Mouse (Mus musculus): ENCODE data around the gene Mep1a. TPM values are rescaled to one million over a fixed set of nuclear protein-coding genes. Genes with fewer than 3 reads are reported as not detected.

Gene Mep1a
- polyA plus RNA-seq, 1 experiment from 2014 or later, result 126 TPM

DNA sequence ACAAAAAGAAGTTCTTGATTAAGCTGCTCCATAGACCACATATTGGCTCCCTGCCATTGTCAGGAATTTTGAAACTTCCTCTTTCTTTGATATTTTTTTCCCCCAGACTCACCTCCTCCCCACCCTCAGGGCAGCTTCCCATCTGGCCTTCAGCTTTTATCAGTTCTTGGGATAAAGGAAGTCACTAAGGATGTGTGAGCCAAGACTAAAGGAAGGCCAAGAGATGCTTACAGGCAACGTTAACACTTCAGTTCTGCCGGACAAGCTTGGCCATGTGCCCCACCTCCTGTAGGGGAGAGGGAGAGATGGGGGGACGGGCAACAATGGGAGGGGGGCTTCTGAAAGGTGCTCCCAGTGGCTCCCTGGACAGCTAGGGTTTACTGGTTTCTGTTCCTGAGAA lies 32.6 kb downstream of the Mep1a start:
- Histone ChIP-seq H3K27ac (no peak overlapping the region), H3K9me3 (replicated peaks; ENCODE audit: low read length) (no peaks in the 10 kb centered on the region), H3K4me1 (replicated peaks; ENCODE audit: insufficient read depth, low read length) (no peaks in the 10 kb centered on the region), H3K9ac (ENCODE audit: low read depth, low read length) (no peak overlapping the region), H3K36me3 (ENCODE audit: insufficient read depth, low read length) (no peaks in the 10 kb centered on the region), H3K4me3 (replicated peaks; ENCODE audit: low read depth, low read length) (no peak overlapping the region), H3K4me2 (ENCODE audit: low read length) (no peak overlapping the region), H3K27me3 (ENCODE audit: insufficient read depth, low read length) (no peaks in the 10 kb centered on the region)
- ATAC-seq (replicated peaks; ENCODE audit: low FRiP score, low read depth) (no peak), DNase-seq (ENCODE audit: low spot score) (peak; percentile 11)
- 51% methylated on average over 3 of the region's 3 CpGs for WGBS
- no peak for TF ChIP-seq CTCF (IDR thresholded peaks at IDR 0.05; ENCODE audit: low read depth)

DNA sequence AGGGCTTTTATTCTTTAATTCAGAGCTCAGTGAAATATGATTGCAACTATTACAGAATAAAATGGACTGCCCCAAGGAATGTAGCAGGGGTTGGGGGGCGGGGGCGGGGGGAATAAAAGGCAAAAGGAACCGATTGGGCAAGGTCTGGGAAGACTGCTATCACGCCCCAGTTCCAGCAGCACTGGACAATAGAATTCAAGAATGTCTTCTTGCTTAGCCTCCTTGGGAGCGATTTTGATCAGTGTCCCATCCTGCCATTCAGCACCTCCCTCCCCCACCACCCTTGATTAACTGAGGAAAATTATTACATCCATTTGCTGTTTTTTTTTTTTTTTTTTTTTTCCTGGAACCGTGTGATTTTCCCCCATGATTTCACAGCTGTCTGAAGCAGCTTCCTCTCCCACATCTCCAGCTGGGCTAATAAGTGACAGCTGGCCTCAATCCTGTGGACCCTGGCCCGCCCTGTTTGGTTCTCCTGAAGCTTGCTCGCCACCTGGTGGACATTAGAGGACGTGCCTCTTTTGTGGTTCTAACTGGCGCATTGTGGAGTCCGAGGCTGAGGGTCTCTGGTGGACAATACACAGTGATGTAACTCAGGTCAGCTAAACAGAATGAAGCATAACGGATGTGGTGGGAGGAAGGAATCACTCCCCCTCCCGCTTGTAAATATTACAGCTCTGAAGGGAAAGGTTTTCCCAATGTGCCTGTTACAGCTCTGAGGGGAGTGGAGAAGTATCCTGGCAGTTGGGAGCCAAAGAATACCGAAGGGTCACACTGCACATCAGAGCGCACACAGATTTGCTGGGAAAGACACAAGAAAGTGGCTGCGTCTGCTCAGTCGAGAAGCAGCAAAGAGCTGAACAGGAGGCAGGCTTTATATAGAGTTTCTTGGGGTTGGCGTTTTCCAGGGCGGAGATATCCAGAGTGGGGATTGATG lies 42.1 kb downstream of the Mep1a start:
- WGBS, result 24% methylated on average over 19 of the region's 19 CpGs
- H3K9me3 ChIP-seq (replicated peaks; ENCODE audit: low read length), result no peaks in the 10 kb centered on the region
- DNase-seq (ENCODE audit: low spot score) (peak; percentile 98), ATAC-seq (replicated peaks; ENCODE audit: low FRiP score, low read depth) (peak; percentile 91)
- no peak overlapping the region for H3K27ac ChIP-seq
- no peaks in the 10 kb centered on the region for H3K4me1 ChIP-seq (replicated peaks; ENCODE audit: insufficient read depth, low read length)
- no peak overlapping the region for H3K9ac ChIP-seq (ENCODE audit: low read depth, low read length)
- H3K27me3 ChIP-seq (ENCODE audit: insufficient read depth, low read length), result no peaks in the 10 kb centered on the region
- H3K4me3 ChIP-seq (replicated peaks; ENCODE audit: low read depth, low read length), result no peak overlapping the region
- no peaks in the 10 kb centered on the region for H3K36me3 ChIP-seq (ENCODE audit: insufficient read depth, low read length)
- TF ChIP-seq CTCF (IDR thresholded peaks at IDR 0.05; ENCODE audit: low read depth), result peak; percentile 99
- peak overlapping the region; percentile 23 for H3K4me2 ChIP-seq (ENCODE audit: low read length)

DNA sequence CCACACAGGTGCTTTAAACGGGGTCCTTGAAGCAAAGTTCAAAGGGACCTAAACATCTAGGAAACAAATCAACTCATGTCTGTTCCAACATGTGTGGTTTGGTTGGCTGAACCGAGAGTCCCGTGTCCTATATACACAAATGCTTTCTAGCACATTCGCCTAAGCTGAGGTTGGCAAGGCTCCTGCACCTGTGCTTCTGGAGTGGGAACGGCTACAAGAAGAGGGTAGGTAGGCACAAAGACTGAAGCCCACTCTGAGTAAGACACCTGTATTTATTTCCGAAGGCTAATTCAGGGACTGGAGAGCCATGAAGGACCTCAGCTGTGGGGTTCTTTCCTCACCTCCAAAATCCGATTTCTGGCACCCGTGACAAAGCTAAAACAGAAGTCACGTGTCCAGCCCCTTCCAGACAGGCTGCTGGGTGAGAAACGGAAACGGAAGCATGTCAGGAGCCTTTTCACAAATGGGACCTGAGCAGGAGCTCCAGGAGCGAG lies 42.8 kb downstream of the Mep1a start:
- no peaks in the 10 kb centered on the region; the same call in 1 of the 2 replicates for H3K4me1 ChIP-seq (replicated peaks; ENCODE audit: insufficient read depth, low read length)
- no peak overlapping the region for H3K9ac ChIP-seq (ENCODE audit: low read depth, low read length)
- H3K9me3 ChIP-seq (replicated peaks; ENCODE audit: low read length), result no peaks in the 10 kb centered on the region
- H3K27me3 ChIP-seq (ENCODE audit: insufficient read depth, low read length), result no peaks in the 10 kb centered on the region
- no peak overlapping the region for H3K4me2 ChIP-seq (ENCODE audit: low read length)
- DNase-seq (ENCODE audit: low spot score), result no peak
- H3K4me3 ChIP-seq (replicated peaks; ENCODE audit: low read depth, low read length), result no peak overlapping the region
- ATAC-seq (replicated peaks; ENCODE audit: low FRiP score, low read depth), result no peak
- no peaks in the 10 kb centered on the region for H3K36me3 ChIP-seq (ENCODE audit: insufficient read depth, low read length)
- 59% methylated on average over 12 of the region's 12 CpGs for WGBS
- TF ChIP-seq CTCF (IDR thresholded peaks at IDR 0.05; ENCODE audit: low read depth), result no peak
- no peak overlapping the region for H3K27ac ChIP-seq

DNA sequence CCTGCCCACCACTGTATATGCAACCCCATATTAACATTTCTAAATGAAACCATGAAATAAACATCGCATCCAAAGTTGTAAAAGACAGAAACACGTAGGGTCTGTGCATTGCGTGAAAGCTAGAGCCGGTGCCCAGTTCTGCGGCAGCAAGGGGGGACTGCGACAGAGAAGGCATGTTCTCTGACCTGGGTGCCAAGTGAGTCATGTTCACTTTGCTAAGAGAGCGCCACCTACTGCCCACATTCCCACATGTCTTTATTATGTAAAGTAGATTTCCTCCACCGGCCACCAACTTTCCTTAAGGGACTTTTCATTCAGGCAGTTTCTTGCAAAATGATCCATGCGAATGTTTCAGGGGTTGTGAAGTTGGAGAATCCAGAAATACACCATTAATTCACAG lies 44.0 kb downstream of the Mep1a start:
- H3K4me3 ChIP-seq (replicated peaks; ENCODE audit: low read depth, low read length), result no peak overlapping the region
- no peaks in the 10 kb centered on the region for H3K36me3 ChIP-seq (ENCODE audit: insufficient read depth, low read length)
- no peak overlapping the region for H3K27ac ChIP-seq
- H3K4me2 ChIP-seq (ENCODE audit: low read length), result no peak overlapping the region
- H3K27me3 ChIP-seq (ENCODE audit: insufficient read depth, low read length), result no peaks in the 10 kb centered on the region
- 13% methylated on average over 9 of the region's 9 CpGs for WGBS
- no peaks in the 10 kb centered on the region; the same call in 1 of the 2 replicates for H3K4me1 ChIP-seq (replicated peaks; ENCODE audit: insufficient read depth, low read length)
- no peak overlapping the region for H3K9ac ChIP-seq (ENCODE audit: low read depth, low read length)
- H3K9me3 ChIP-seq (replicated peaks; ENCODE audit: low read length), result no peaks in the 10 kb centered on the region
- DNase-seq (ENCODE audit: low spot score) (peak; percentile 94), ATAC-seq (replicated peaks; ENCODE audit: low FRiP score, low read depth) (peak; percentile 52; the same call in 1 of the 2 replicates)
- TF ChIP-seq CTCF (IDR thresholded peaks at IDR 0.05; ENCODE audit: low read depth), result peak; percentile 89

DNA sequence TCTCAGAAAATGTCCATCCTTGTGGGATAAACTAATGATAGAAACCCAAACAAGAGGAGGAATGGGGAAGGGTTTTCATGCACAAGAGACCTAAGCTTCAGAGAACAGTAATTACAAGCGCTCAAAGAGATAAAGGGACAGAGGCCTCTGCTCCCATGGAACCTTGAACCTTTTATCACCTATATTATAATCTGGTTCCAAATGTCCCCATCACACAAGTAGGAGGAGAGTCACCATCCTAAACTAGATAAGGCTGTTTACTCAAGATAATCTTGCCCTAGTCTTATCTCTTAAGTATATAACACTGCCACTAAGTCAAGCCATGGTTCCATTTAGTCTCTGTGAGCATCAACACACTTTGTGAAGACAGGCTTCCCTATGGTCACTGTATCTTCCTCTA lies 51.4 kb downstream of the Mep1a start:
- DNase-seq (ENCODE audit: low spot score) (no peak), ATAC-seq (replicated peaks; ENCODE audit: low FRiP score, low read depth) (no peak)
- Histone ChIP-seq H3K9ac (ENCODE audit: low read depth, low read length) (no peak overlapping the region), H3K4me3 (replicated peaks; ENCODE audit: low read depth, low read length) (no peak overlapping the region), H3K27me3 (ENCODE audit: insufficient read depth, low read length) (no peaks in the 10 kb centered on the region), H3K27ac (no peak overlapping the region), H3K9me3 (replicated peaks; ENCODE audit: low read length) (no peaks in the 10 kb centered on the region), H3K36me3 (ENCODE audit: insufficient read depth, low read length) (no peaks in the 10 kb centered on the region), H3K4me2 (ENCODE audit: low read length) (no peak overlapping the region), H3K4me1 (replicated peaks; ENCODE audit: insufficient read depth, low read length) (no peaks in the 10 kb centered on the region; the same call in 1 of the 2 replicates)
- no peak for TF ChIP-seq CTCF (IDR thresholded peaks at IDR 0.05; ENCODE audit: low read depth)
- WGBS, result 92% methylated on average over 1 of the region's 1 CpGs

DNA sequence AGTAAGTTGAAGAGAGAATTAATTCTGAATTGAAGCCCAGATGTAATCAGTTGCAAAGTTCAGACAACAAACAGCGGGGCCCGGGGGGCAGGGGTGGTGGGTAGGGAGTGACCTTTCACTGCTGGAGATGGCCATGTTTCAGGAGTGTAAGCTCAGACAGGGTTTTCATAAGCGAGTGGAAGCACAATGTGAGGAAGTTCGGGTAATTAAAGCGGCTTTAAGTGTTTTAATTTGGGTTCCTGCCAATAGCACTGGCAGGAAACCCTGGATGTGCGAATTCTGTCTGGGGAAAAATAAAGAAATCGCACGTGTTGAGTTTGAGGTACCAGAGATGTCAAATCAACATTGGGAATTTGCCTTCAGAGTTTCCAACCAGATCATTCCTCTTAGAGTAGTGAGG lies 68.1 kb downstream of the Mep1a start:
- ATAC-seq (replicated peaks; ENCODE audit: low FRiP score, low read depth) (no peak), DNase-seq (ENCODE audit: low spot score) (peak; percentile 21)
- Histone ChIP-seq H3K4me1 (replicated peaks; ENCODE audit: insufficient read depth, low read length) (no peaks in the 10 kb centered on the region), H3K9me3 (replicated peaks; ENCODE audit: low read length) (no peaks in the 10 kb centered on the region), H3K4me2 (ENCODE audit: low read length) (no peak overlapping the region), H3K4me3 (replicated peaks; ENCODE audit: low read depth, low read length) (no peak overlapping the region), H3K27me3 (ENCODE audit: insufficient read depth, low read length) (no peaks in the 10 kb centered on the region), H3K36me3 (ENCODE audit: insufficient read depth, low read length) (no peaks in the 10 kb centered on the region), H3K9ac (ENCODE audit: low read depth, low read length) (no peak overlapping the region), H3K27ac (no peak overlapping the region)
- 67% methylated on average over 8 of the region's 8 CpGs for WGBS
- no peak for TF ChIP-seq CTCF (IDR thresholded peaks at IDR 0.05; ENCODE audit: low read depth)

Measured in kidney, postnatal 0 days (tissue).